Mouse (Mus musculus) ES-E14 (cell line): ENCODE results near the gene Ift172. TPM values are rescaled to one million over a fixed set of nuclear protein-coding genes. Genes with fewer than 3 reads are reported as not detected.

Source experiments
- DNase-seq: peaks from one replicate; pipeline ENCODE4 v3.0.0-alpha.2; 2013; ENCODE audit warnings: low read depth, low spot score
- H3K27ac ChIP-seq: 2 replicates; pipeline ENCODE4 v1.5.1; 2012; ENCODE audit warnings: low read depth, mild to moderate bottlenecking, low read length, moderate library complexity, mixed read lengths; ENCODE audit not compliant: poor library complexity, insufficient read depth, severe bottlenecking
- H3K36me3 ChIP-seq: 2 replicates; pipeline ENCODE4 v1.6.1; 2012; ENCODE audit warnings: mild to moderate bottlenecking, low read length, moderate library complexity, mixed read lengths; ENCODE audit not compliant: control insufficient read depth, poor library complexity, insufficient read depth, severe bottlenecking
- H3K4me1 ChIP-seq, 2 experiments: fragments of 150-350 bp in 1 of 2; sonication (generic) in 1 of 2; 2 replicates each; pipeline ENCODE4 v1.6.1; 2012; ENCODE audit warnings: low read length in 2 of 2, mild to moderate bottlenecking in 1 of 2, mixed read lengths in 1 of 2; ENCODE audit not compliant: control insufficient read depth in 2 of 2, insufficient read depth in 2 of 2, poor library complexity in 1 of 2
- H3K4me3 ChIP-seq, 2 experiments: fragments of 150-350 bp in 1 of 2; sonication (generic) in 1 of 2; 2 replicates each; pipeline ENCODE4 v1.5.1; 2012; ENCODE audit warnings: low read length in 2 of 2, low read depth in 1 of 2, mild to moderate bottlenecking in 1 of 2, mixed read lengths in 1 of 2; ENCODE audit not compliant: insufficient read depth in 1 of 2, poor library complexity in 1 of 2, severe bottlenecking in 1 of 2
- H3K9ac ChIP-seq: 2 replicates; pipeline ENCODE4 v1.6.1; 2012; ENCODE audit warnings: low read depth, mild to moderate bottlenecking, low read length, mixed read lengths; ENCODE audit not compliant: poor library complexity, insufficient read depth, severe bottlenecking
- H3K9me3 ChIP-seq: fragments of 150-350 bp; sonication (generic); 2 replicates; pipeline ENCODE4 v1.6.1; 2012; ENCODE audit warnings: low read depth, mild to moderate bottlenecking, low read length; ENCODE audit not compliant: control insufficient read depth, insufficient read depth
- CHD2 ChIP-seq: IDR thresholded peaks from 2 replicates; pipeline ENCODE4 v1.6.1; 2014; ENCODE audit warnings: mild to moderate bottlenecking, low read depth, low read length, inconsistent platforms
- HCFC1 ChIP-seq: IDR thresholded peaks from 2 replicates; pipeline ENCODE4 v1.6.1; 2012; ENCODE audit warnings: low read length, inconsistent platforms, borderline replicate concordance; ENCODE audit not compliant: insufficient read depth
- MAFK ChIP-seq: IDR thresholded peaks from 2 replicates; pipeline ENCODE4 v1.6.1; 2014; ENCODE audit warnings: mild to moderate bottlenecking, low read depth, low read length, inconsistent platforms; ENCODE audit not compliant: insufficient read depth
- ZC3H11A ChIP-seq: IDR thresholded peaks from 2 replicates; pipeline ENCODE4 v1.6.1; 2012; ENCODE audit warnings: low read depth, mild to moderate bottlenecking, inconsistent platforms, low read length, borderline replicate concordance
- ZNF384 ChIP-seq: IDR thresholded peaks from 2 replicates; pipeline ENCODE4 v1.6.1; 2012; ENCODE audit warnings: low read depth, low read length, inconsistent platforms
- in situ Hi-C, 2 experiments: fragments of 600-800 bp; cut with MboI; formaldehyde crosslinking; loops; one replicate each; pipeline ENCODE4 v1.15.1; 2025; ENCODE audit warnings: low sequenced_read_pairs in 2 of 2, inconsistent platforms in 1 of 2; ENCODE audit not compliant: unreplicated experiment in 2 of 2
- total RNA-seq: library from RNA; depleted of rRNA; stranded (reverse); fragments of 300-350 nt; gene quantifications from 2 replicates; pipeline ENCODE4 v1.2.3, GENCODE M21; 2012

Gene Ift172
- total RNA-seq, 1 experiment: 26.9 TPM

DNA sequence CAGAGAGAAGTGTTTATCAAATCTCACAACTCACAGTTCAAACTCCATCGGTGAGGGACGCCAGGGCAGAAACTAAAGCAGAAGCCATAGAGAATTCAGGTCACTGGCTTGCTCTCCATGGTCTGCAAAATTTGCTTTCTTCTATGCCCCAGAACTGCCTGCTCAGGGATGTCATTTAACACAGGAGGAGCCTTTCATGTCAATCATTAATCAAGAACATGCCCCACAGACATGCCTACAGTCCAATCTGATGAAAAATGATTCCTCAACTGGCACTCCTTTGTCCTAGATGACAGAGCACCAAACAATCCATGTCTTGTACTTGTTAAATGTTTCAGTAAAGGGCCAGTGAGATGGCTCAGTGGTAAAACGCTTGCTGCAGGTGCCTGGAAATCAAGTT is 31.9 kb upstream of the Ift172 start:
- H3K27ac ChIP-seq: no peak overlapping the region
- DNase-seq: no peak
- no peak for TF ChIP-seq MAFK
- no peaks in the 10 kb centered on the region for H3K9me3 ChIP-seq
- H3K4me3 ChIP-seq: no peak overlapping the region
- H3K9ac ChIP-seq: no peak overlapping the region
- in situ Hi-C loops: no loop called here
- H3K36me3 ChIP-seq: no peaks in the 10 kb centered on the region
- no peaks in the 10 kb centered on the region for H3K4me1 ChIP-seq

DNA sequence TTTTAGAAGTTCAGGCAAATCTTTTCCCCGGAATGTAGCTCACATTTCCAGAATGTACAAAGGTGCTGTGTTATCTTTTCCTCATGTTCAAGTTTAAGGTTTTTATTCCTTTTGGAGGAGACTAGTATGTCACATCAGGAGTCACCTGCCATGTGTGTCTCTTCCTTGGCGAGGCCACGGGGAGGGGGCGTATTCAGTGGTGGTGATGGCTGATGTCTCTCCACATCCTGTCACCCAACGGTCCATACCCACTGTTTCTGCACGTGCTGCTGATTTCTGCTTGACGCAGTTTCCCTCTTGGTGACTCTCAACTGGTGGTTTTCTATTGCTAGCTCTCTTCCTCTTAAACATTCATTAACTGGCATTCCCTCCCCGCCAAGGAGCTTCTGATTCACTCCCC is 21.9 kb upstream of the Ift172 start:
- Histone ChIP-seq H3K36me3 (no peaks in the 10 kb centered on the region), H3K4me1 (no peaks in the 10 kb centered on the region), H3K4me3 (no peak overlapping the region), H3K9me3 (no peaks in the 10 kb centered on the region), H3K27ac (no peak overlapping the region), H3K9ac (no peak overlapping the region)
- in situ Hi-C loops: no loop called here
- TF ChIP-seq ZNF384 (no peak), HCFC1 (no peak), MAFK (no peak), CHD2 (no peak), ZC3H11A (no peak)
- no peak for DNase-seq

DNA sequence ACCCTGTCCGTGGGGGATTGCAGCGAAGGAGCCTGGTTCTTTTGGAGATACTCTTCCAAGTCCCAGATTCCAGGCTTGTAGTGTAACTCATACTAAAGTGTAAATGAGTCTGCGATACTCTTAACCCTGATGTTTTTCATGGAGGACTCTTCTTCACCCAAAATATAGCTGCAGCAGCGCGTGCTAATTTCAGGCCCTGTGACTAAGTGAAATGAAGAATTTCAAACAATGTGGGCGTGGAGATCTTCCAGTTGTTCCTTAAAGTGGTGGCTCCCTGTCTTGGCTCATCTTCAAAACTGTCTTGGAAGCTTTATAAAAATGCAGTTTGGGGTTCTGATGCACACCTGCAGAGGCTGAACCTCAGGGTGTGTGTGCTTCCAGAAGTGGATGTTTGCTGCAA is 12.2 kb upstream of the Ift172 start:
- Histone ChIP-seq H3K4me1 (no peaks in the 10 kb centered on the region), H3K9me3 (no peaks in the 10 kb centered on the region), H3K27ac (no peak overlapping the region), H3K36me3 (no peaks in the 10 kb centered on the region), H3K9ac (no peak overlapping the region), H3K4me3 (no peak overlapping the region)
- DNase-seq: no peak
- in situ Hi-C loops: no loop called here
- TF ChIP-seq MAFK: no peak
- TF ChIP-seq CHD2: no peak
- no peak for TF ChIP-seq HCFC1
- no peak for TF ChIP-seq ZC3H11A
- TF ChIP-seq ZNF384: no peak

DNA sequence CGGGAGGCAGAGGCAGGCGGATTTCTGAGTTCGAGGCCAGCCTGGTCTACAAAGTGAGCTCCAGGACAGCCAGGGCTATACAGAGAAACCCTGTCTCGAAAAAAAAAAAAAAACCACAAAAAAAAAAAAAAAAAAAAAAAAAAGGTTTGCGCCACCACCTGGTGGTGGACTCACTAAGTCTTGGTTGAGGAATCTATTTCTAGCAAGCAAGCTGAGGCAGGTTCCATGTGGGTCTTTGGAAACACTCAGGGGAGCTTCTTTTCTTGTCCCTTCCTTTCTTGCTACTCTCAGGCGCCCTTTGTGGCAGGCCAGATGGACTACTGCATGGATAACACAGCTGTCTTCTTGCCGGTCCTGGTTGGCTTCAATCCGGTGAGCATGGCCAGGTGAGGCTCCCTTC is 10.9 kb upstream of the Ift172 start:
- Histone ChIP-seq H3K36me3 (no peaks in the 10 kb centered on the region), H3K4me1 (no peaks in the 10 kb centered on the region), H3K27ac (no peak overlapping the region), H3K9me3 (no peaks in the 10 kb centered on the region), H3K4me3 (no peak overlapping the region), H3K9ac (no peak overlapping the region)
- in situ Hi-C loops: no loop called here
- no peak for DNase-seq
- TF ChIP-seq ZNF384 (peak; percentile 93), MAFK (no peak), HCFC1 (no peak)

DNA sequence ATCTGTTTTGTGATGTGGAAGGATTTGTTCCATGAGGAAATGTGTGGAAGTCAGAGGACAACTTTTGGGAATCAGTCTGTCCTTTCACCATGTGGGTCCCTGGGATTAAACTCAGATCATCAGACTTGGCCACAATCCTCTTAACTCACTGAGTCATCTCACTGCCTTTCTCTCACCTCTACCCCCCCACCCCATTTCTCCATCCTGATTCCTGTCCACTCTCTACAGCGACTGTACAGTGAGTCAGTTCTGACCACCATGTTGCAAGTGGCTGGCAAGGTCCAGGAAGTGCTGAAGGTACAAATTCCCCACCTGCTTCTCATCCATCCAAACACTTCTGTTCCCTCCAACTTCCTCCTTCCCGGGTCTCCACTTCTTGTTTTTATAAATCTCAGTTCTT is 7.6 kb upstream of the Ift172 start:
- Histone ChIP-seq H3K27ac (no peak overlapping the region), H3K9ac (no peak overlapping the region), H3K36me3 (no peaks in the 10 kb centered on the region), H3K4me1 (peaks cover 1 to 3% of the 10 kb centered on the region in 2 experiments; a peak in 1 of 4 replicates), H3K4me3 (no peak overlapping the region), H3K9me3 (no peaks in the 10 kb centered on the region)
- DNase-seq: no peak
- TF ChIP-seq HCFC1: no peak
- no peak for TF ChIP-seq ZC3H11A
- no peak for TF ChIP-seq MAFK
- no peak for TF ChIP-seq CHD2
- TF ChIP-seq ZNF384: no peak
- in situ Hi-C loops: no loop called here
